Mouse (Mus musculus) CH12.LX (cell line): Measurements from ENCODE around the gene Pdk2. TPM values are rescaled to one million over a fixed set of nuclear protein-coding genes. Genes with fewer than 3 reads are reported as not detected.

Experiments
- DNase-seq: peaks from one replicate; pipeline ENCODE4 v3.0.0-alpha.2; 2013; ENCODE audit errors: extremely low read depth
- H3K27ac ChIP-seq: 2 replicates; pipeline ENCODE4 v1.5.1; 2012; ENCODE audit warnings: low read depth, mild to moderate bottlenecking, control low read depth, moderate library complexity; ENCODE audit not compliant: insufficient read depth
- H3K27me3 ChIP-seq: replicated peaks from 2 replicates; pipeline ENCODE3; 2012; ENCODE audit warnings: inconsistent platforms
- H3K36me3 ChIP-seq, 2 experiments: replicated peaks in 1 of 2; 2 replicates each; pipeline versions ENCODE3 to v1.6.1; 2012; ENCODE audit warnings: inconsistent platforms in 1 of 2, low read length in 1 of 2, mild to moderate bottlenecking in 1 of 2, mixed read lengths in 1 of 2, moderate library complexity in 1 of 2; ENCODE audit not compliant: control insufficient read depth in 1 of 2, insufficient read depth in 1 of 2
- H3K4me1 ChIP-seq, 2 experiments: 2 replicates each; pipeline ENCODE4 v1.6.1; 2012; ENCODE audit warnings: inconsistent platforms in 1 of 2, moderate library complexity in 1 of 2; ENCODE audit not compliant: insufficient read depth in 2 of 2, control insufficient read depth in 1 of 2
- H3K4me2 ChIP-seq: 2 replicates; pipeline ENCODE4 v1.6.1; 2012; ENCODE audit warnings: low read depth, mild to moderate bottlenecking, control low read depth; ENCODE audit not compliant: poor library complexity, insufficient read depth, severe bottlenecking
- H3K4me3 ChIP-seq, 3 experiments: fragments of 150-350 bp in 1 of 3; sonication (generic) in 1 of 3; replicated peaks in 1 of 3; 2 replicates each; pipeline versions ENCODE3 to v1.5.1; 2011 to 2012; ENCODE audit warnings: low read depth in 2 of 3, low read length in 2 of 3, mild to moderate bottlenecking in 2 of 3, moderate library complexity in 2 of 3, control low read depth in 1 of 3, improper control_type of control experiment in 1 of 3, inconsistent platforms in 1 of 3, mixed read lengths in 1 of 3; ENCODE audit not compliant: poor library complexity in 1 of 3
- H3K79me2 ChIP-seq: replicated peaks from 2 replicates; pipeline ENCODE4 v1.6.1; 2012; ENCODE audit warnings: mild to moderate bottlenecking, moderate library complexity; ENCODE audit not compliant: control insufficient read depth, poor library complexity, insufficient read depth, severe bottlenecking; ENCODE audit errors: extremely low read depth
- H3K9ac ChIP-seq: 2 replicates; pipeline ENCODE4 v1.6.1; 2012; ENCODE audit warnings: low read depth, mild to moderate bottlenecking, control low read depth, moderate library complexity; ENCODE audit not compliant: insufficient read depth
- H3K9me3 ChIP-seq: replicated peaks from 2 replicates; pipeline ENCODE3; 2012; ENCODE audit warnings: low read length, inconsistent platforms, mixed read lengths
- CHD2 ChIP-seq: IDR thresholded peaks from 2 replicates; pipeline ENCODE4 v1.6.1; 2011; ENCODE audit warnings: low read length, improper control_type of control experiment
- CTCF ChIP-seq, 2 experiments: IDR thresholded peaks in 1 of 2; conservative IDR thresholded peaks in 1 of 2; 2 replicates each; pipeline ENCODE4 v1.5.1; 2011 to 2012; ENCODE audit warnings: low read depth in 2 of 2, low read length in 2 of 2, improper control_type of control experiment in 1 of 2, inconsistent platforms in 1 of 2, mild to moderate bottlenecking in 1 of 2, moderate library complexity in 1 of 2
- E2F4 ChIP-seq: IDR thresholded peaks from 2 replicates; pipeline ENCODE4 v1.6.1; 2011; ENCODE audit warnings: low read depth, low read length, improper control_type of control experiment; ENCODE audit not compliant: insufficient replicate concordance
- ELF1 ChIP-seq: IDR thresholded peaks from 2 replicates; pipeline ENCODE4 v1.6.1; 2014; ENCODE audit warnings: low read depth, mild to moderate bottlenecking, inconsistent platforms, low read length, improper control_type of control experiment
- EP300 ChIP-seq: IDR thresholded peaks from 2 replicates; pipeline ENCODE4 v1.6.1; 2011; ENCODE audit warnings: low read length, improper control_type of control experiment
- ETS1 ChIP-seq: conservative IDR thresholded peaks from 2 replicates; pipeline ENCODE4 v1.6.1; 2012; ENCODE audit warnings: low read depth, mild to moderate bottlenecking, inconsistent platforms, low read length, improper control_type of control experiment, moderate library complexity
- IRF4 ChIP-seq: IDR thresholded peaks from 2 replicates; pipeline ENCODE4 v1.6.1; 2014; ENCODE audit warnings: low read depth, mild to moderate bottlenecking, inconsistent platforms, low read length, improper control_type of control experiment
- JUN ChIP-seq: IDR thresholded peaks from 2 replicates; pipeline ENCODE4 v1.6.1; 2011; ENCODE audit warnings: low read depth, mild to moderate bottlenecking, low read length, improper control_type of control experiment, moderate library complexity; ENCODE audit not compliant: insufficient read depth
- JUND ChIP-seq: conservative IDR thresholded peaks from 2 replicates; pipeline ENCODE4 v1.6.1; 2011; ENCODE audit warnings: low read depth, low read length, improper control_type of control experiment
- KAT2A ChIP-seq: IDR thresholded peaks from 2 replicates; pipeline ENCODE4 v1.6.1; 2012; ENCODE audit warnings: low read length, improper control_type of control experiment, inconsistent platforms; ENCODE audit not compliant: insufficient replicate concordance
- MAFK ChIP-seq: IDR thresholded peaks from 2 replicates; pipeline ENCODE4 v1.6.1; 2011; ENCODE audit warnings: low read length, improper control_type of control experiment; ENCODE audit not compliant: insufficient replicate concordance
- MAX ChIP-seq: IDR thresholded peaks from 2 replicates; pipeline ENCODE4 v1.6.1; 2011; ENCODE audit warnings: low read length, improper control_type of control experiment
- MAZ ChIP-seq: IDR thresholded peaks from 2 replicates; pipeline ENCODE4 v1.6.1; 2012; ENCODE audit warnings: low read depth, mild to moderate bottlenecking, inconsistent platforms, low read length, improper control_type of control experiment, moderate library complexity
- MEF2A ChIP-seq: IDR thresholded peaks from 2 replicates; pipeline ENCODE4 v1.6.1; 2014; ENCODE audit warnings: low read depth, mild to moderate bottlenecking, inconsistent platforms, low read length, improper control_type of control experiment, borderline replicate concordance
- MXI1 ChIP-seq: IDR thresholded peaks from 2 replicates; pipeline ENCODE4 v1.6.1; 2011; ENCODE audit warnings: mild to moderate bottlenecking, low read depth, low read length, improper control_type of control experiment
- NRF1 ChIP-seq: IDR thresholded peaks from 2 replicates; pipeline ENCODE4 v1.6.1; 2014; ENCODE audit warnings: low read depth, mild to moderate bottlenecking, inconsistent platforms, low read length, improper control_type of control experiment, moderate library complexity
- PAX5 ChIP-seq: IDR thresholded peaks from 2 replicates; pipeline ENCODE4 v1.6.1; 2012; ENCODE audit warnings: low read length, inconsistent platforms, mixed read lengths
- POLR2A ChIP-seq: IDR thresholded peaks from 2 replicates; pipeline ENCODE4 v1.6.1; 2011; ENCODE audit warnings: low read depth, mild to moderate bottlenecking, improper control_type of control experiment, low read length
- RAD21 ChIP-seq: IDR thresholded peaks from 2 replicates; pipeline ENCODE4 v1.6.1; 2011; ENCODE audit warnings: low read depth, mild to moderate bottlenecking, low read length, improper control_type of control experiment, moderate library complexity
- RCOR1 ChIP-seq: conservative IDR thresholded peaks from 2 replicates; pipeline ENCODE4 v1.6.1; 2012; ENCODE audit warnings: low read depth, mild to moderate bottlenecking, inconsistent platforms, low read length, improper control_type of control experiment
- SIN3A ChIP-seq: IDR thresholded peaks from 2 replicates; pipeline ENCODE4 v1.6.1; 2012; ENCODE audit warnings: low read length, improper control_type of control experiment, inconsistent platforms
- TBP ChIP-seq: conservative IDR thresholded peaks from 2 replicates; pipeline ENCODE4 v1.6.1; 2011; ENCODE audit warnings: low read depth, low read length, improper control_type of control experiment
- TCF12 ChIP-seq: IDR thresholded peaks from 2 replicates; pipeline ENCODE4 v1.6.1; 2014; ENCODE audit warnings: low read depth, mild to moderate bottlenecking, inconsistent platforms, low read length, improper control_type of control experiment
- UBTF ChIP-seq: IDR thresholded peaks from 2 replicates; pipeline ENCODE4 v1.6.1; 2012; ENCODE audit warnings: low read depth, mild to moderate bottlenecking, inconsistent platforms, low read length, improper control_type of control experiment, moderate library complexity
- USF1 ChIP-seq: IDR thresholded peaks from 2 replicates; pipeline ENCODE4 v1.6.1; 2014; ENCODE audit warnings: low read depth, mild to moderate bottlenecking, inconsistent platforms, low read length, improper control_type of control experiment
- USF2 ChIP-seq: conservative IDR thresholded peaks from 2 replicates; pipeline ENCODE4 v1.6.1; 2011; ENCODE audit warnings: low read depth, low read length, improper control_type of control experiment
- ZC3H11A ChIP-seq: IDR thresholded peaks from 2 replicates; pipeline ENCODE4 v1.6.1; 2012; ENCODE audit warnings: low read depth, mild to moderate bottlenecking, inconsistent platforms, low read length, improper control_type of control experiment
- ZKSCAN1 ChIP-seq: IDR thresholded peaks from 2 replicates; pipeline ENCODE4 v1.6.1; 2012; ENCODE audit warnings: low read depth, inconsistent platforms, low read length, improper control_type of control experiment, borderline replicate concordance
- ZMIZ1 ChIP-seq: IDR thresholded peaks from 2 replicates; pipeline ENCODE4 v1.6.1; 2012; ENCODE audit warnings: low read depth, mild to moderate bottlenecking, inconsistent platforms, low read length, improper control_type of control experiment
- ZNF384 ChIP-seq: IDR thresholded peaks from 2 replicates; pipeline ENCODE4 v1.6.1; 2012; ENCODE audit warnings: low read depth, low read length, improper control_type of control experiment, inconsistent platforms
- dilution Hi-C: fragments of 300-500 bp; cut with MboI; formaldehyde crosslinking; loops from 2 replicates; pipeline ENCODE4 v1.14.3; 2020; ENCODE audit warnings: low sequenced_read_pairs; ENCODE audit not compliant: extremely low pct_unique_long_range_greater_than_20kb, extremely low pct_ligation_motif_present
- in situ Hi-C: fragments of 300-500 bp; cut with MboI; formaldehyde crosslinking; loops from 3 replicates; pipeline ENCODE4 v1.14.3; 2019; ENCODE audit warnings: low sequenced_read_pairs, low pct_ligation_motif_present, low pct_unique_long_range_greater_than_20kb, mixed read lengths
- polyA plus RNA-seq: library from polyadenylated mRNA; unstranded; fragments of >175 nt; gene quantifications from 2 replicates; pipeline ENCODE4 v1.2.1, GENCODE M21; 2012; ENCODE audit warnings: low read depth; ENCODE audit not compliant: insufficient read length
- total RNA-seq, 2 experiments: library from RNA; depleted of rRNA; stranded (reverse); fragments of 300-350 nt in 1 of 2; fragments of >200 nt in 1 of 2; gene quantifications; 2 replicates each; pipeline ENCODE4 v1.2.3; 2012 to 2014

The Pdk2 gene
- total and polyA plus RNA-seq, 3 experiments, result not detected

DNA sequence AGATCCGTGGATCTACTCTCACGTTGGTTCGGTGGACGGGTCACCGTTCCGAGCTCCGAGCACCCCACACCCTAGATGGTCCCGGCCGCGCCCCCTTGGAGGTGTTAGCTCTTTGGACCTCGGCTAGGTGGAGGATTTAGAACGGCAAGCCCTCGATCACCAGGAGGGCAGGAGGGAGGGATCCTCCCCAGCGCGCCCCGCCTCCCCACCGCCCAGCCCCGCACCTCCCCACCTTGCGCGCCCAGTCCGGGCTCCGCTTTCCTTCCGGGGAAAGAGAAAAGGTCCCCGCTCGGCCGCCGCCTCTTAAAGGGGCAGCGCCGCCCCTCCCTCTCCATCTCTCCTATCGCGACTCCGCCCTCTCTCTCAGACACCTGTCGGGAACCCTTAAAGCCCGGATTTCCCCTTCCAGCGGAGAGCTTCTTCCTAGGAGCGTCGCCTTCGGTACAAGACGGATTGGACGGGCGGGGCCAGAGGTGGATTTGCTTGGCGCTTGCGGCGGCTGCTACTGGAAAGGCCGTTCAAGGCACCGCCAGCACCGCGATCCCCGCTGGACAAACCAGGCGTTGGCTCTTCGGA is 35.5 kb upstream of the Pdk2 start, which contains the start of gene Itga3:
TSS of gene Itga3 (minus strand) at position 266 of the 576 bp plus-strand sequence.
- Histone ChIP-seq H3K36me3 (peaks cover 0 to 6% of the 10 kb centered on the region in 2 experiments), H3K4me3 (peak within 1 kb of the TSS; percentile 64 to 82 (median 75)), H3K4me1 (peaks cover 26 to 63% of the 10 kb centered on the region in 2 experiments), H3K9ac (peak within 1 kb of the TSS; percentile 46), H3K4me2 (peak within 1 kb of the TSS; percentile 58), H3K27me3 (peaks cover 27% of the 10 kb centered on the region), H3K9me3 (no peaks in the 10 kb centered on the region), H3K79me2 (peaks cover 24% of the 10 kb centered on the region), H3K27ac (peak within 1 kb of the TSS; percentile 56)
- dilution Hi-C loops, result no loop called here
- TF ChIP-seq TBP (peak; percentile 36; the same call in 1 of the 2 replicates), MAZ (peak; percentile 88), EP300 (0 out of 2 replicates have a peak, but pooled peaks have one; percentile 12), UBTF (peak; percentile 29; the same call in 1 of the 2 replicates), ZMIZ1 (peak; percentile 0; the same call in 1 of the 2 replicates), MAX (no peak), JUN (no peak), CTCF (conservative IDR thresholded peaks at IDR 0.05 in 1 of 2, IDR thresholded peaks at IDR 0.05 in 1 of 2; ENCODE audit: low read depth in 2 of 2, low read length in 2 of 2) (no peak), ETS1 (peak; percentile 31; the same call in 1 of the 2 replicates), MAFK (no peak), POLR2A (peak; percentile 69), RCOR1 (0 out of 2 replicates have a peak, but pooled peaks have one; percentile 63), ELF1 (peak; percentile 76), ZKSCAN1 (no peak), NRF1 (peak; percentile 32; the same call in 1 of the 2 replicates), IRF4 (peak; percentile 39; the same call in 1 of the 2 replicates), MEF2A (peak; percentile 53; the same call in 1 of the 2 replicates), RAD21 (no peak), TCF12 (peak; percentile 66), KAT2A (no peak)
- peak; percentile 74 for DNase-seq
- in situ Hi-C loops, result no loop called here

DNA sequence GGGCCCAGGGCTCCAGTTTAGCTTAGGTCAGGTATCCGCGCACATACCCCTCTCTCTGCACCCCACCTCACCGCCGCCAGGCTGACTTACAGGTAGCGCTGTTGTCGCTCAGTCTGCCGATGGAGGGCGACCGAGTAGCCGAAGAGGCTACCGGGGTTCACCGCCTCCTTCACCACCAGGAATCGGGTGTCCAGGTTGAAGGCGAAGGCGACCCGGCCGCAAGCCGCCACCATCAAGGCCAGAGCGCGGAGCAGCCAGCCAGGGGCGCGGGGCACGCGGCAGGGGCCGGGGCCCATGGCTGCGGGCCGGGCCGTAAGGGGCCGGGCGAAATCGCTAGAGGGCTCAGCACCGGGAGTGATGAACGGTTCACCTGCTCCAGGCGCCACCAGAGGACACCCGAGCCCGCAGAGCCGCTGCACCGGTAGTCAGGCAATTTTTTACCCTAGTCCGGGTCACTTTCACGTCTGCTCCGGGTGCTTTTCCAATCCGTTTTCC is 34.9 kb upstream of the Pdk2 start:
- H3K9ac ChIP-seq, result peak overlapping the region; percentile 46
- in situ Hi-C loops, result no loop called here
- H3K4me3 ChIP-seq, result peak overlapping the region; percentile 64 to 82 (median 75)
- peaks cover 27% of the 10 kb centered on the region for H3K79me2 ChIP-seq
- peaks cover 0 to 7% of the 10 kb centered on the region in 2 experiments for H3K36me3 ChIP-seq
- dilution Hi-C loops, result no loop called here
- peak overlapping the region; percentile 58 for H3K4me2 ChIP-seq
- H3K4me1 ChIP-seq, result peaks cover 26 to 64% of the 10 kb centered on the region in 2 experiments
- DNase-seq, result peak; percentile 66
- peaks cover 27% of the 10 kb centered on the region for H3K27me3 ChIP-seq
- H3K9me3 ChIP-seq, result no peaks in the 10 kb centered on the region
- peak overlapping the region; percentile 56 for H3K27ac ChIP-seq
- peak in 1 of 2 experiments; percentile 65; a peak in 2 of 4 replicates for TF ChIP-seq CTCF (conservative IDR thresholded peaks at IDR 0.05 in 1 of 2, IDR thresholded peaks at IDR 0.05 in 1 of 2; ENCODE audit: low read depth in 2 of 2, low read length in 2 of 2)
- TF ChIP-seq MAZ, result 0 out of 2 replicates have a peak, but pooled peaks have one; percentile 9
- no peak for TF ChIP-seq USF1
- no peak for TF ChIP-seq RCOR1
- TF ChIP-seq JUND, result no peak
- TF ChIP-seq UBTF, result peak; percentile 82
- TF ChIP-seq MXI1, result no peak
- TF ChIP-seq SIN3A, result no peak
- peak; percentile 55 for TF ChIP-seq TCF12
- no peak for TF ChIP-seq MAFK
- TF ChIP-seq IRF4, result peak; percentile 24; the same call in 1 of the 2 replicates
- TF ChIP-seq E2F4, result no peak
- no peak for TF ChIP-seq USF2
- TF ChIP-seq PAX5, result no peak
- 0 out of 2 replicates have a peak, but pooled peaks have one; percentile 25 for TF ChIP-seq ZC3H11A
- no peak for TF ChIP-seq CHD2
- no peak; the same call in 1 of the 2 replicates for TF ChIP-seq ZNF384
- no peak for TF ChIP-seq ZKSCAN1
